Mouse (Mus musculus) limb, embryonic 15.5 days (tissue): ENCODE results near the gene Sec24d. TPM values are rescaled to one million over a fixed set of nuclear protein-coding genes. Genes with fewer than 3 reads are reported as not detected.
"Not testable (repeated sequence)": the region's sequence is repeated elsewhere in the genome, so short reads cannot be mapped to it uniquely, and the experiment has no call there.

Source experiments
- ATAC-seq: fragments of 200-750 bp; cut with Nextera tagmentation; 2 replicates; pipeline ENCODE4 v1.8.0; 2017; ENCODE audit warnings: low read depth, moderate TSS enrichment; ENCODE audit not compliant: insufficient number of reproducible peaks, low FRiP score, low TSS enrichment
- H3K27ac ChIP-seq: fragments of 300-500 bp; sonication (generic); 2 replicates; pipeline ENCODE4 v1.5.1; 2015; ENCODE audit warnings: moderate library complexity, mild to moderate bottlenecking, inconsistent platforms
- H3K27me3 ChIP-seq: fragments of 300-500 bp; sonication (generic); 2 replicates; pipeline ENCODE4 v1.6.1; 2015; ENCODE audit warnings: inconsistent platforms
- H3K36me3 ChIP-seq: fragments of 300-500 bp; sonication (generic); 2 replicates; pipeline ENCODE4 v1.6.1; 2015; ENCODE audit warnings: inconsistent platforms
- H3K4me1 ChIP-seq: fragments of 300-500 bp; sonication (generic); 2 replicates; pipeline ENCODE4 v1.6.1; 2015; ENCODE audit warnings: inconsistent platforms
- H3K4me2 ChIP-seq: fragments of 300-500 bp; sonication (generic); 2 replicates; pipeline ENCODE4 v1.6.1; 2015; ENCODE audit warnings: mild to moderate bottlenecking, inconsistent platforms
- H3K4me3 ChIP-seq: fragments of 300-500 bp; sonication (generic); 2 replicates; pipeline ENCODE4 v1.5.1; 2015; ENCODE audit warnings: mild to moderate bottlenecking, inconsistent platforms
- H3K9ac ChIP-seq: fragments of 300-500 bp; sonication (generic); 2 replicates; pipeline ENCODE4 v1.6.1; 2015; ENCODE audit warnings: inconsistent platforms
- H3K9me3 ChIP-seq: fragments of 300-500 bp; sonication (generic); 2 replicates; pipeline ENCODE4 v1.6.1; 2016; ENCODE audit warnings: inconsistent platforms
- WGBS: fragments of 180-500 bp; shearing (Covaris S2); methylation state at CpG from one replicate; pipeline ENCODE4 v1.1.7; 2015; 5-methylcytosine and 5-hydroxymethylcytosine counted together
- polyA plus RNA-seq: library from polyadenylated mRNA; unstranded; fragments of >200 nt; fragmentation: Nextera tagmentation; extraction: Ambion mirVana; gene quantifications from 2 replicates; pipeline ENCODE4 v1.2.1, GENCODE M21; 2015

Gene Sec24d
- polyA plus RNA-seq, 1 experiment from 2014 or later, result 117 TPM

- no peak overlapping the region for H3K4me3 ChIP-seq
- H3K4me2 ChIP-seq, result 0 out of 2 replicates have a peak overlapping the region, but pooled peaks have one; percentile 57
- ATAC-seq, result no peak
- peaks cover 11% of the 10 kb centered on the region for H3K36me3 ChIP-seq
- H3K4me1 ChIP-seq, result peaks cover 5% of the 10 kb centered on the region; the same call in 1 of the 2 replicates
- no peak overlapping the region for H3K27ac ChIP-seq
- H3K27me3 ChIP-seq, result peaks cover 4% of the 10 kb centered on the region; the same call in 1 of the 2 replicates
- 90% methylated on average over 7 of the region's 7 CpGs for WGBS
- no peaks in the 10 kb centered on the region for H3K9me3 ChIP-seq
- no peak overlapping the region for H3K9ac ChIP-seq
Measured at GRCm38 (mm10) chr3:123384435-123384834, 117.2 kb downstream of the Sec24d start.

- H3K4me3 ChIP-seq, result peak overlapping the region; percentile 79
- peak overlapping the region; percentile 50 for H3K9ac ChIP-seq
- H3K27me3 ChIP-seq, result peaks cover 4% of the 10 kb centered on the region; the same call in 1 of the 2 replicates
- 10% methylated on average over 6 of the region's 6 CpGs for WGBS
- peaks cover 5% of the 10 kb centered on the region; the same call in 1 of the 2 replicates for H3K4me1 ChIP-seq
- peaks cover 7% of the 10 kb centered on the region for H3K36me3 ChIP-seq
- no peaks in the 10 kb centered on the region for H3K9me3 ChIP-seq
- H3K27ac ChIP-seq, result peak overlapping the region; percentile 92
- peak overlapping the region; percentile 57 for H3K4me2 ChIP-seq
- no peak for ATAC-seq
Measured at GRCm38 (mm10) chr3:123385118-123385485, 117.8 kb downstream of the Sec24d start.

- H3K36me3 ChIP-seq, result peaks cover 7% of the 10 kb centered on the region
- ATAC-seq, result peak; percentile 97
Measured at GRCm38 (mm10) chr3:123385486-123386156, 118.4 kb downstream of the Sec24d start, which contains the start of gene Mettl14. Gene Mettl14 (minus strand): TSS chr3:123386108.

DNA sequence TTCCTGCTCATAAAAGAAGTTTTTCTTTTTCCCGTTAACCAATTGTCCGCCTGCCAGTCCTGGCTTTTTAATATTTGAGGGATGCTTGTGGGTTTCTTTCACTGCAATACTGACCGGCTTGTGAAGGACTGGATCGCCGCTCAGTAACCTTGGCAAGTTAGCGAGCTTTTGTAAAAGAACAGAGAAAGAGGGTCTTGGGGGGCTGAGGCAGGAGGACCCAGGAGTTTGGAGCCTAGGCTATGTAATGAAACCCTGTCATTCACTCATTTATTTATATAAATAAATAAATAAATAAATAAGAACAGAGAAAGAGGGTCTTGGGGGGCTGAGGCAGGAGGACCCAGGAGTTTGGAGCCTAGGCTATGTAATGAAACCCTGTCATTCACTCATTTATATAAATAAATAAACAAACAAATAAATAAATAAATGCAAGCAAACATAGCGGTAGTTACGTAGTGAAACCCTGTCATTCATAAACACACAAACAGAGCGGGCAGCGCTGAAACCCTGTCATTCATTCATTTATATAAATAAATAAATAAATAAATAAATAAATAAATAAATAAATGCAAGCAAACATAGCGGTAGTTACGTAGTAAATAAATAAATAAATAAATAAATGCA, 119.0 kb downstream of the Sec24d start:
- not testable (repeated sequence) for H3K27me3 ChIP-seq, ATAC-seq, H3K36me3 ChIP-seq, H3K4me1 ChIP-seq, H3K9me3 ChIP-seq
- Histone ChIP-seq H3K4me3 (peak overlapping the region; percentile 79), H3K27ac (peak overlapping the region; percentile 92), H3K4me2 (peak overlapping the region; percentile 55), H3K9ac (peak overlapping the region; percentile 33; the same call in 1 of the 2 replicates)
- WGBS, result 20% methylated on average over 12 of the region's 12 CpGs

More at GRCm38 (mm10) chr3:123385486-123386156, 118.4 kb downstream of the Sec24d start, which contains the start of gene Mettl14:
- Histone ChIP-seq H3K27ac (peak within 1 kb of the TSS; percentile 92), H3K27me3 (peaks cover 4% of the 10 kb centered on the region; the same call in 1 of the 2 replicates), H3K4me3 (peak within 1 kb of the TSS; percentile 79), H3K4me1 (peaks cover 5% of the 10 kb centered on the region; the same call in 1 of the 2 replicates), H3K9me3 (no peaks in the 10 kb centered on the region), H3K4me2 (peak within 1 kb of the TSS; percentile 57), H3K9ac (peak within 1 kb of the TSS; percentile 50)
- WGBS, result 0% methylated on average over 41 of the region's 41 CpGs

GRCm38 (mm10) chr3:123391180-123391579, 123.9 kb downstream of the Sec24d start:
- WGBS, result 76% methylated on average over 4 of the region's 4 CpGs
- H3K9ac ChIP-seq, result no peak overlapping the region
- no peaks in the 10 kb centered on the region for H3K4me1 ChIP-seq
- ATAC-seq, result no peak
- no peaks in the 10 kb centered on the region for H3K36me3 ChIP-seq
- peaks cover 4% of the 10 kb centered on the region; the same call in 1 of the 2 replicates for H3K27me3 ChIP-seq
- H3K4me3 ChIP-seq, result no peak overlapping the region
- no peaks in the 10 kb centered on the region for H3K9me3 ChIP-seq
- H3K4me2 ChIP-seq, result no peak overlapping the region
- no peak overlapping the region for H3K27ac ChIP-seq

DNA sequence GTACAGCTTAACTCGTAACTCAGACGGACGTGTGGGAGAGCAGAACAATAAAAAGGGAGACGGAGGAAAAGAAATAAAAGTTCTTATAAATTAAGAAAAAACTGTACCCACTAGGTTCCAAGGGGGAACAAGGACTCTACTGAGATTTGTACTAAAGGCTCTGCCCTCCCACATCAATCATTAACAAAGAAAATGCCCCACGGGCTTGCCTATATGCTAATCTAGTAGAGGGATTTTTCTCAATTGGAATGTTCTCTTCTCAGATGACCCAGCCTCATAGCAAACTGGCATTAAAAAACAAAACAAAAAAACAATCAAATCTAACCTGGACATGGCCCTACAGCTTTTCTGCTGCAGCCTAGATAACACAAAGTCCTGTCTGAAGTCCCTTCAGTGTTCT, 128.4 kb downstream of the Sec24d start:
- Histone ChIP-seq H3K4me2 (no peak overlapping the region), H3K27me3 (no peaks in the 10 kb centered on the region), H3K9ac (no peak overlapping the region), H3K27ac (no peak overlapping the region), H3K36me3 (no peaks in the 10 kb centered on the region), H3K4me3 (no peak overlapping the region), H3K4me1 (no peaks in the 10 kb centered on the region), H3K9me3 (no peaks in the 10 kb centered on the region)
- WGBS, result 51% methylated on average over 5 of the region's 5 CpGs
- ATAC-seq, result no peak

DNA sequence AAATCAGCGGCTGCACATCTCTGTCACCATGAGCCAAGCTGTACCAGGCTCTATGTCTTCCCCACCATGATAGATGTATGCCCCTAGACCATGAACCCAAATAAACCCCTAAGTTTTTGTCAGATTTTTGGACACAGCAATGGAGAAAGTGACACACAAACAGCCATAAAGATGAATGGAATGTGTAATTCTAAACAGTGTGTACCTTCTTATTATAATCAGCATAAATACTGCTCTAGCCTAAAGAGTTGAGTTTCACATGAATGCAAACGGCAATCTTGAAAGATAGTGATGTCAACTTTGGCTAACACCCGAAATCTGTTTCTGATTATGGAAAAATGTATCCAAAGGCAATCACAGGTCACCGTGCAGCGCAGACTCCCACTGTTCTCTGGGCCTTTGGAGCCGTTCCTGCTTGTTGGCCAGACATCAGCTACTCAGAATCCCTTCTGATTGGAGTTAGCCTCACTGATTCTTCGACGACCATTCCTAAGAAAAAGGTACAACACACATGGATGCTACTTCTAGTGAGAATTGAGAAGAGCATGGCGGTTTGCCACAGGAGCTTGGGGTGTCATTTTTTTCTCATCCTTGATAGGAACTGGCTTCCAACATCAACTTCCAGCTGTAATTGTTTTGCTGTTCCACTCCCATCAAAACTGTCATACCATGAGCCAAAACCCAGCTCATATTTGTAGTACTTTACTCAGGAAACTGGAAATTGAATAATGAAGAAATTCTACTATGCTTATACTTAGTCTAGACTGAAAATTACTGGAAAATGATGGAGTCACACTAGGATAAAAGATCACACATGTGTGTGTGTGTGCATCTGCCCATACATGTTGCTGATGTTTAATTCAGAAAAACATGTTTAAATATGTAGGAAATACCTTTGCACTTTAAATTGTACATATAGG, 130.6 kb downstream of the Sec24d start:
- Histone ChIP-seq H3K4me3 (no peak overlapping the region), H3K27ac (no peak overlapping the region), H3K9ac (no peak overlapping the region), H3K4me2 (no peak overlapping the region), H3K4me1 (no peaks in the 10 kb centered on the region), H3K9me3 (no peaks in the 10 kb centered on the region), H3K36me3 (no peaks in the 10 kb centered on the region), H3K27me3 (no peaks in the 10 kb centered on the region)
- WGBS, result 56% methylated on average over 9 of the region's 9 CpGs
- ATAC-seq, result no peak

DNA sequence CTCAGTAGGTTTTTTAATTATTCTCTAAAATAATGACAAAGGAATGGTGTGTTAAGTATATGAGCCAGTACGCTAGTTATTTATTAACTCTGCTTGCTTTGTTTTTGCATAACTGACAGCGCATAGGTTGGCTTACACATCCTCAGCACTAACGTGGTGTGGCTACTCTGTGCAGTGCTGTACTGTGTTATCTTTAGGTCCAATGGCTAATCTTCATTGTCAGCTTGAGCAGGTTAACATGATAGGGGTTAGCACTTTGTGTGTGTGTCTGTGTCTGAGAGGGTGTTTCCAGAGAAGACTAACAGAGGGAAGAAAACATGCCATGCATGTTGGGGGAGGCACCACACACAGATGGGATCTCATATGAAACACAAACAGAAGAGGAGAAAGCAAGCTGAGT, 137.7 kb downstream of the Sec24d start:
- H3K36me3 ChIP-seq, result no peaks in the 10 kb centered on the region
- H3K27ac ChIP-seq, result no peak overlapping the region
- H3K9me3 ChIP-seq, result no peaks in the 10 kb centered on the region
- H3K4me3 ChIP-seq, result no peak overlapping the region
- no peaks in the 10 kb centered on the region for H3K27me3 ChIP-seq
- ATAC-seq, result no peak
- H3K4me1 ChIP-seq, result no peaks in the 10 kb centered on the region
- WGBS, result 83% methylated on average over 3 of the region's 3 CpGs
- no peak overlapping the region for H3K9ac ChIP-seq
- no peak overlapping the region for H3K4me2 ChIP-seq

DNA sequence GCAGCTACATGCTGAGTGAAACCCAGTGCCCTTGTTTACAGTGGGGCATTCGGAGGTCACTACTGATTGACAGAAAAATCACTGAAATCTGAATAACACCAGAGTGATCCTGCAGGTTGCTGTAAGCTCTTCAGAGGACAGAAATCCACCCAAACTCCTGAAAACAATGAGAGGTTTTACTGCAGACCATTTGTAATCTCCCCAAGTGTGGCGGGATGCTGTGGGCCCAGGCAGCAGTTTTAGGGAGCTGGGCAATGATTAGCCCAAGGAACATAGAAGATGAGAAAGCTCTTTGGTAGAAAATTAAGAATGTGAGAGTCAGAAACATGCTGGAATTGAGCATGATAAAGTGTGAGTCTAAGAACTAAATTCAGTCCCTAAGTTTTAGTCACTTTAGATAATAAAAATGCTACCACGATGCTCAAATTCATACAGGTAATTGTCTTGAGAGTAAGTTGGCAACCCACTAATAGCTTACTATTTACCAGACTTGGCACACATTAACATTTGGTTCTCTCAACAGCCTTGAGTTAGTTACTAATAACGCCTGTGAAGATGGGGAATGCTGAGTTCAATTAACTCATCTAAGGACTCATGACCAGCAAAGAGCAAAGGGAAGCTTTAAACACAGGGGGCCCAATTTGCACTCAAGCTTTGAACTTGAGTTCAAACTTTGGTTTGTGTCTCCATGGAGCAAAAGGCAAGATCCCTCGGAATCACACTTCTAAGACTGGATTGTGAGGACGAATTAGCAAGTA, 144.7 kb downstream of the Sec24d start:
- Histone ChIP-seq H3K27ac (no peak overlapping the region), H3K9ac (no peak overlapping the region), H3K9me3 (no peaks in the 10 kb centered on the region), H3K4me3 (no peak overlapping the region), H3K4me1 (no peaks in the 10 kb centered on the region), H3K4me2 (no peak overlapping the region), H3K36me3 (no peaks in the 10 kb centered on the region), H3K27me3 (no peaks in the 10 kb centered on the region)
- no peak for ATAC-seq
- 67% methylated on average over 6 of the region's 6 CpGs for WGBS

- Histone ChIP-seq H3K27ac (no peak overlapping the region), H3K36me3 (no peaks in the 10 kb centered on the region), H3K27me3 (no peaks in the 10 kb centered on the region), H3K4me1 (no peaks in the 10 kb centered on the region), H3K4me3 (no peak overlapping the region), H3K9me3 (no peaks in the 10 kb centered on the region), H3K4me2 (no peak overlapping the region), H3K9ac (no peak overlapping the region)
- 60% methylated on average over 5 of the region's 5 CpGs for WGBS
- ATAC-seq, result no peak
Measured at GRCm38 (mm10) chr3:123413173-123413572, 145.9 kb downstream of the Sec24d start.
